Mouse (Mus musculus): ENCODE results near the gene Serpinb2.

DNA sequence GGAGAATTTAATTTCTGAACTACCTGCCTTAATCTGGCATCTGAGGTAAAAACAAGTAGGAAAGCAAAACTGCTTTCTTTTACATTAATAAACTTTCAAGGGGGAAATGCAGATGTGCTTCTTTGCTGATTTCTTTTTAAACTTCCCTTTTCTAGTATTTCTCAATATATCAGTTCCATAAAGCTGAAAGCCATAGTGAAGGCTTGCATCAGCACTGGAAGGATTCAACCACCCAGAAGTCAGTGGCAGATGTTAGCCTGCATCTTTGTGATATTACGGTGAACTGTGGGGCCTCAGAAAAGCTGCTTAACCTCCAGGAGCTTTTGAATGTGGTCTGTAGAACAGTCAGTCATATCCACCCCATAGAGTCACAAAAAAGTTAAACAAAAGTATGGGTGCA, 2.3 kb downstream of the Serpinb2 start:
- no peak for TF ChIP-seq POLR2A (IDR thresholded peaks at IDR 0.05; ENCODE audit: low read depth, low read length)
- TF ChIP-seq CTCF (IDR thresholded peaks at IDR 0.05; ENCODE audit: extremely low read depth, insufficient read length, insufficient replicate concordance, low read depth, low read length): no peak
